Mouse (Mus musculus): ENCODE measurements at regions not wholly inside any gene's neighbourhood (a gene's known extent, or its start where the extent isn't known, plus 50 kb on each side); places are given as distances from the start of the nearest gene placed in this dataset.

GRCm38 (mm10) chr3:151351481-151352090 is 86.1 kb upstream of the Adgrl4 start:
- TF ChIP-seq CTCF (IDR thresholded peaks at IDR 0.05; ENCODE audit: low read depth, low read length) (no peak), POLR2A (IDR thresholded peaks at IDR 0.05; ENCODE audit: insufficient read depth, low read length) (no peak)
